Mouse (Mus musculus): ENCODE data around the gene Sgsh. TPM values are rescaled to one million over a fixed set of nuclear protein-coding genes. Genes with fewer than 3 reads are reported as not detected.

Gene Sgsh
- polyA plus RNA-seq, 1 experiment from 2014 or later, result 6.4 TPM

GRCm38 (mm10) chr11:119362769-119363533, 7.6 kb upstream of the Sgsh start:
- Histone ChIP-seq H3K4me1 (peaks cover 20% of the 10 kb centered on the region), H3K9me3 (replicated peaks) (peaks cover 7% of the 10 kb centered on the region; the same call in 1 of the 2 replicates), H3K36me3 (peaks cover 65% of the 10 kb centered on the region), H3K4me3 (peak overlapping the region; percentile 42), H3K27me3 (ENCODE audit: low read depth, poor library complexity, severe bottlenecking) (no peaks in the 10 kb centered on the region), H3K27ac (replicated peaks) (peak overlapping the region; percentile 83)
- peak; percentile 44 for DNase-seq (ENCODE audit: low spot score)
- WGBS, result 30% methylated on average over 11 of the region's 11 CpGs

DNA sequence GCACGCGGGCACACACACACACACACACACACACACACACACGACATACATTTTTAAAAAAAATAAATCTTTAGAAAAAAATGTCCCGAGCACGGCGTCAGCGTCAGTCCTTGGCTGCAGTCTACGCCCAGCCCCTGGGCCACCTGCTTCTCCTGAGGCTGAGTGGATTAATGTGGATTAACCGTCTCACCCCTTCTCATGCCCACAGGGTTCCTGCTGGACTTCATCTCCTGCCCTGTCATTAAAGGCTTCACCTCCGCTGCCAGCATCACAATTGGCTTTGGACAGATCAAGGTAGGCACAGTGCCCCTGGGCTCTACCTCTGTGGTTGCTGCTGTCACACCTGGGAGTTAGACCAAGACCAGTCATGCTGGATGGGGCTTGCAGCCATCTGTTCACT, 3.8 kb upstream of the Sgsh start:
- WGBS, result 93% methylated on average over 10 of the region's 10 CpGs
- DNase-seq (ENCODE audit: low spot score), result no peak
- no peak overlapping the region for H3K4me3 ChIP-seq

GRCm38 (mm10) chr11:119354798-119355442, 416 bp downstream of the Sgsh start:
- H3K9me3 ChIP-seq (replicated peaks), result no peaks in the 10 kb centered on the region
- H3K27me3 ChIP-seq (ENCODE audit: low read depth, poor library complexity, severe bottlenecking), result peaks cover 12% of the 10 kb centered on the region; the same call in 1 of the 2 replicates
- peaks cover 35% of the 10 kb centered on the region for H3K4me1 ChIP-seq
- WGBS, result 8% methylated on average over 23 of the region's 23 CpGs
- no peak for DNase-seq (ENCODE audit: low spot score)
- H3K36me3 ChIP-seq, result peaks cover 30% of the 10 kb centered on the region
- peak overlapping the region; percentile 85 for H3K4me3 ChIP-seq
- H3K27ac ChIP-seq (replicated peaks), result peak overlapping the region; percentile 89

More for the DNA sequence above, 3.8 kb upstream of the Sgsh start:
- Histone ChIP-seq H3K36me3 (peaks cover 40% of the 10 kb centered on the region), H3K4me1 (peaks cover 48% of the 10 kb centered on the region), H3K27ac (replicated peaks) (no peak overlapping the region), H3K27me3 (ENCODE audit: low read depth, poor library complexity, severe bottlenecking) (no peaks in the 10 kb centered on the region; the same call in 1 of the 2 replicates), H3K9me3 (replicated peaks) (no peaks in the 10 kb centered on the region)

DNA sequence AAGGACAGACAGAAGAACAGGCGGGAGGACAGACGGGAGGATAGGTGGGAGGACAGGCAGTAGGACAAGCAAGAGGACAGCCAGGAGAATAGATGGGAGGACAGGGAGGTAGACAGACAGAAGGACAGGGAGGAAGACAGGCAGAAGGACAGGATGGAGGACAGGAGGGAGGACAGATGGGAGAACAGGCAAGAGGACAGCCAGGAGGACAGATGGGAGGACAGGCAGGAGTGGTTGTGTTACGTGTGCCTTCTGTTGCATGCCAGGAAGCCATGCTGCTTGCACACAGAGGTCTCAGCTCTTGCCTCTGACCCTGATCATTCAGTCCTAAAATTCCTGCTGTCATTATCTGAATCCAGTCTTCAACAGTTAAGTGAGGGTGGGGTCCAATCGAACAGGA, 1.4 kb downstream of the Sgsh start:
- H3K4me1 ChIP-seq, result peaks cover 35% of the 10 kb centered on the region
- 88% methylated on average over 4 of the region's 4 CpGs for WGBS
- no peaks in the 10 kb centered on the region for H3K9me3 ChIP-seq (replicated peaks)
- no peak for DNase-seq (ENCODE audit: low spot score)
- no peak overlapping the region for H3K4me3 ChIP-seq
- peaks cover 20% of the 10 kb centered on the region for H3K36me3 ChIP-seq
- peaks cover 12% of the 10 kb centered on the region; the same call in 1 of the 2 replicates for H3K27me3 ChIP-seq (ENCODE audit: low read depth, poor library complexity, severe bottlenecking)
- H3K27ac ChIP-seq (replicated peaks), result no peak overlapping the region

DNA sequence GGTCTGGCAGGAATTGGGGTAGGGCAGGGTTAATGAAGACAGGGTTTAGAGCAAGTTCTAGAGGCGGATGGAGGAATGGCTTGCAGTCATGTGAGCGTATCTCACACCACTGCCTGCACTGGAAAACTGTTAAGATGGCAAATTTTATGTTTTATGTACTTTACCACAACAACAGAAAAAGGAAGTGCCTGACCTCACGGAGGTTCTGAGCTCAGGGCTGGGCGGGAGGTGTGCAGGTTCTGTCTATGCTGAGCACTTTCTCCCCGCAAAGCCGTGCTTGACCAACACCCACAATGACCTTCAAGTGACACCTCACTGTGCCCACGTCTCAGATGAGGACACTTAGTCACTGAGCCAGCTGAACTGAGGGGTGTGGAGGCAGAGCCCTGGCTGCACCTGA, 3.2 kb downstream of the Sgsh start:
- Histone ChIP-seq H3K4me3 (no peak overlapping the region), H3K27ac (replicated peaks) (no peak overlapping the region), H3K27me3 (ENCODE audit: low read depth, poor library complexity, severe bottlenecking) (peaks cover 12% of the 10 kb centered on the region; the same call in 1 of the 2 replicates), H3K36me3 (peaks cover 9% of the 10 kb centered on the region; the same call in 1 of the 2 replicates), H3K4me1 (peaks cover 35% of the 10 kb centered on the region), H3K9me3 (replicated peaks) (no peaks in the 10 kb centered on the region)
- 77% methylated on average over 7 of the region's 7 CpGs for WGBS
- no peak for DNase-seq (ENCODE audit: low spot score)

GRCm38 (mm10) chr11:119347125-119347524, 8.2 kb downstream of the Sgsh start:
- H3K4me1 ChIP-seq, result no peaks in the 10 kb centered on the region
- WGBS, result 84% methylated on average over 4 of the region's 4 CpGs
- no peaks in the 10 kb centered on the region for H3K9me3 ChIP-seq (replicated peaks)
- no peaks in the 10 kb centered on the region for H3K27me3 ChIP-seq (ENCODE audit: low read depth, poor library complexity, severe bottlenecking)
- H3K4me3 ChIP-seq, result no peak overlapping the region
- DNase-seq (ENCODE audit: low spot score), result no peak
- no peak overlapping the region for H3K27ac ChIP-seq (replicated peaks)
- peaks cover 24% of the 10 kb centered on the region for H3K36me3 ChIP-seq

- Histone ChIP-seq H3K4me1 (no peaks in the 10 kb centered on the region), H3K27ac (replicated peaks) (no peak overlapping the region), H3K36me3 (peaks cover 18% of the 10 kb centered on the region), H3K9me3 (replicated peaks) (no peaks in the 10 kb centered on the region), H3K4me3 (no peak overlapping the region), H3K27me3 (ENCODE audit: low read depth, poor library complexity, severe bottlenecking) (no peaks in the 10 kb centered on the region)
- DNase-seq (ENCODE audit: low spot score), result no peak
- 77% methylated on average over 6 of the region's 6 CpGs for WGBS
These were observed 10.5 kb downstream of the Sgsh start for GRCm38 (mm10) chr11:119344865-119345264.

DNA sequence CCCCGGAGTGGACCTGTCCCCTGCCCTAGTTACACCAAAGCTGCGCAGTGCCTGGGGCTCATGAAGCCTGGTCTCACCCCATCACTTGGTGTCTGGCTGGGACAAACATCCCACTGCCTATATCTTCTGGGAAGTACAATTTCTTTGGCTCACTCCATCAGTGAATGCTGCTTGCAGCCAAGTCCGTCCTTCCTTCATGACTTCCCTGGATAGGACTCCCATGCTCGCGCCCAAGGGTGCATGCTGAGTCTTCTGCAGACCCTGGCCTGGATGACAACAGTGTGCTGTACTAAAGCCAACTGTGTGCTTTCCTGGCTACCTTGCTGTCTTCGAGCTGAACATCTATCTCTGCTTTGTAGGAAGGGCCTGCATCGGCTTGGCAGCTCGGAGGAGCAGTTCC, 11.2 kb downstream of the Sgsh start:
- Histone ChIP-seq H3K27me3 (ENCODE audit: low read depth, poor library complexity, severe bottlenecking) (no peaks in the 10 kb centered on the region), H3K4me3 (no peak overlapping the region), H3K9me3 (replicated peaks) (no peaks in the 10 kb centered on the region), H3K36me3 (peaks cover 18% of the 10 kb centered on the region), H3K27ac (replicated peaks) (no peak overlapping the region), H3K4me1 (no peaks in the 10 kb centered on the region)
- DNase-seq (ENCODE audit: low spot score), result no peak
- 85% methylated on average over 8 of the region's 8 CpGs for WGBS

DNA sequence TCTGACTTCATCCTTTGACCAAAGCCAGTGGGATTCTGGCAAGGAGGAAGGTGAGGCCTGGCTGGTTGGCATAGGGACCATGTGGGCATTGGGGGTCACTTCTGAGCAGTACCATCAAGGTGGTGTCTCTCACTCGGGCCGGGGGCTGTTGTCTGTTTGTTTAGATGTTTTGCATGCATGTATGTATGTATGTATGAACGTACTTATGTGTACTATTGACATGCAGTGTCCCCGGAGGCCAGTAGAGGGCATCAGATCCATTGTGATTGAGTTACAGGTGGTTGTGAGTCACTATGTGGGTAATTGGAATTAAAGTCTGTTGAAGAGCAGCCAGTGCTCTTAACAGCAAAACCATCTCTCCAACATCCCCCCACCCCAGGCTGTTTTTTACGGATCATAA, 15.7 kb downstream of the Sgsh start:
- Histone ChIP-seq H3K36me3 (no peaks in the 10 kb centered on the region), H3K27ac (replicated peaks) (no peak overlapping the region), H3K4me3 (no peak overlapping the region), H3K9me3 (replicated peaks) (no peaks in the 10 kb centered on the region), H3K27me3 (ENCODE audit: low read depth, poor library complexity, severe bottlenecking) (no peaks in the 10 kb centered on the region; the same call in 1 of the 2 replicates), H3K4me1 (no peaks in the 10 kb centered on the region)
- peak; percentile 73 for DNase-seq (ENCODE audit: low spot score)
- 11% methylated on average over 5 of the region's 5 CpGs for WGBS

GRCm38 (mm10) chr11:119339179-119339578, 16.2 kb downstream of the Sgsh start:
- Histone ChIP-seq H3K36me3 (no peaks in the 10 kb centered on the region), H3K4me3 (no peak overlapping the region), H3K4me1 (no peaks in the 10 kb centered on the region), H3K27ac (replicated peaks) (no peak overlapping the region), H3K27me3 (ENCODE audit: low read depth, poor library complexity, severe bottlenecking) (no peaks in the 10 kb centered on the region; the same call in 1 of the 2 replicates), H3K9me3 (replicated peaks) (no peaks in the 10 kb centered on the region)
- DNase-seq (ENCODE audit: low spot score), result no peak
- WGBS, result 59% methylated on average over 5 of the region's 5 CpGs

- no peaks in the 10 kb centered on the region for H3K36me3 ChIP-seq
- H3K9me3 ChIP-seq (replicated peaks), result no peaks in the 10 kb centered on the region
- no peaks in the 10 kb centered on the region; the same call in 1 of the 2 replicates for H3K27me3 ChIP-seq (ENCODE audit: low read depth, poor library complexity, severe bottlenecking)
- H3K4me3 ChIP-seq, result no peak overlapping the region
- no peak for DNase-seq (ENCODE audit: low spot score)
- H3K27ac ChIP-seq (replicated peaks), result no peak overlapping the region
- 84% methylated on average over 10 of the region's 10 CpGs for WGBS
- no peaks in the 10 kb centered on the region for H3K4me1 ChIP-seq
These were observed 16.9 kb downstream of the Sgsh start for GRCm38 (mm10) chr11:119338271-119339059.

DNA sequence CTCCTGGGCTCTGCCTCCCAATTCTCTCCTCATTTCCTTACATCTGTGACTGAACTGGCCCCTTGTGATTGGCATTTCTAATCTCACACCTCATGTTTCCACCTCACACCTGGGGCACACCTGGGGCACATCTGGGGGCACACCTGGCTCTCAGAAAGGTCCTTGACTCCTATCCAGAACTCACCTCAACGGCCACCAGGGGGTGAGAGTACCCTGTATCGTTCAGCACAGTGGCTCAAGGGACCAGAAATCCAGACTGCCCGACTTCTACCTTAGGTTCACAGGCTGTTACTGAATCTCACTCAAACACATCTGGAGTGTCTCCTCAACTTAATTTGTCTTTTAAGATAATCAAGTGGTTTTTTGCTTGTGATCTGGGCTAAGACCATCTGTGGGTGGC, 23.4 kb downstream of the Sgsh start:
- Histone ChIP-seq H3K27me3 (ENCODE audit: low read depth, poor library complexity, severe bottlenecking) (peaks cover 8% of the 10 kb centered on the region; the same call in 1 of the 2 replicates), H3K4me3 (no peak overlapping the region), H3K9me3 (replicated peaks) (no peaks in the 10 kb centered on the region), H3K36me3 (no peaks in the 10 kb centered on the region), H3K4me1 (0 out of 2 replicates have a peak, but pooled peaks cover 3% of the 10 kb centered on the region), H3K27ac (replicated peaks) (no peak overlapping the region)
- 47% methylated on average over 3 of the region's 3 CpGs for WGBS
- DNase-seq (ENCODE audit: low spot score), result no peak
